Comparison of ENCODE assay signal across 8 mouse cellular contexts in the genomic region with DNA sequence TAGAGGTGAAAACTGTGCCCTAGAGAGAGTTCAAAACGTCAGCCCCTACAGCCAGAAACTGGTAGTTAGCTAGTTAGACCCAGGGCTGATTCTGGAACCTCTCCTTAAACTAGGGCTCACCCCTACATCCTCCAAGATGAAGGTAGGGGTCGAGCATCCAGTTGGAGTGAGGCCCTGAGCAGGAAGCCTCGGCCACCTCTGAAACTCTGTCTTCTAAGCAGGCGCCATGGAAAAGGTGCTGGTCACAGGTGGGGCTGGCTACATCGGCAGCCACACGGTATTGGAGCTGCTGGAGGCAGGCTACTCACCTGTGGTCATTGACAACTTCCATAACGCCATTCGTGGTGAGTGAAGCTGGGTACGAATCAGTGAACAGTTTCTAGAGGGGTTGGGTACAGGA. TPM values are rescaled to one million over a fixed set of nuclear protein-coding genes. Genes with fewer than 3 reads are reported as not detected.
A peak's percentile ranks its signal among the peaks of the same experiment; 100 is the strongest.
DNase-seq lines count a peak whose midpoint lies in the region; ATAC-seq lines count a peak whose summit lies in the region.

No protein-coding gene starts in this region.

- DNase-seq in cerebellum, adult 9-11 months = peak; percentile 53
- DNase-seq in cerebellum, postnatal 4 days (ENCODE audit: low spot score in 2 of 2) = no peak
- no peak for DNase-seq in kidney, postnatal 4 days
- DNase-seq in liver, embryonic 13.5 days = no peak
- DNase-seq in left cerebral cortex, adult 11 months (ENCODE audit: low spot score) = no peak
- DNase-seq in adipocyte (ENCODE audit: low spot score) = no peak

- no peaks in the 10 kb centered on the region for H3K9me3 ChIP-seq in kidney, embryonic 16.5 days (ENCODE audit: low read length)
- H3K9me3 ChIP-seq in embryonic facial prominence, embryonic 13.5 days = no peaks in the 10 kb centered on the region
- no peaks in the 10 kb centered on the region for H3K9me3 ChIP-seq in liver, embryonic 13.5 days (replicated peaks)

- ATAC-seq in kidney, embryonic 16.5 days (ENCODE audit: low FRiP score, low TSS enrichment) = no peak
- no peak for ATAC-seq in embryonic facial prominence, embryonic 13.5 days (ENCODE audit: insufficient number of reproducible peaks, insufficient read depth, low FRiP score, low TSS enrichment, low read depth)
- no peak for ATAC-seq in liver, embryonic 13.5 days (ENCODE audit: low read depth)

- no peak overlapping the region for H3K27ac ChIP-seq in kidney, embryonic 16.5 days (ENCODE audit: low read length)
- H3K27ac ChIP-seq in embryonic facial prominence, embryonic 13.5 days = no peak overlapping the region
- H3K27ac ChIP-seq in liver, embryonic 13.5 days = peak overlapping the region; percentile 76

- no peak overlapping the region for H3K4me3 ChIP-seq in kidney, embryonic 16.5 days (ENCODE audit: low read length)
- H3K4me3 ChIP-seq in embryonic facial prominence, embryonic 13.5 days = peak overlapping the region; percentile 71; the same call in 1 of the 2 replicates
- H3K4me3 ChIP-seq in liver, embryonic 13.5 days (replicated peaks) = peak overlapping the region; percentile 84

- H3K4me2 ChIP-seq in kidney, embryonic 16.5 days (replicated peaks; ENCODE audit: low read depth, low read length) = no peak overlapping the region
- peak overlapping the region; percentile 97 for H3K4me2 ChIP-seq in embryonic facial prominence, embryonic 13.5 days
- peak overlapping the region; percentile 99 for H3K4me2 ChIP-seq in liver, embryonic 13.5 days

- H3K36me3 ChIP-seq in kidney, embryonic 16.5 days (ENCODE audit: insufficient read depth, low read length) = peaks cover 48% of the 10 kb centered on the region
- H3K36me3 ChIP-seq in embryonic facial prominence, embryonic 13.5 days = peaks cover 66% of the 10 kb centered on the region
- peaks cover 62% of the 10 kb centered on the region for H3K36me3 ChIP-seq in liver, embryonic 13.5 days

- peaks cover 15% of the 10 kb centered on the region for H3K4me1 ChIP-seq in kidney, embryonic 16.5 days (ENCODE audit: insufficient read depth, low read length)
- peaks cover 17% of the 10 kb centered on the region for H3K4me1 ChIP-seq in embryonic facial prominence, embryonic 13.5 days
- H3K4me1 ChIP-seq in liver, embryonic 13.5 days (replicated peaks) = peaks cover 45% of the 10 kb centered on the region

- no peaks in the 10 kb centered on the region for H3K27me3 ChIP-seq in kidney, embryonic 16.5 days (ENCODE audit: insufficient read depth, low read length)
- no peaks in the 10 kb centered on the region for H3K27me3 ChIP-seq in embryonic facial prominence, embryonic 13.5 days
- no peaks in the 10 kb centered on the region for H3K27me3 ChIP-seq in liver, embryonic 13.5 days

- 78% methylated on average over 9 of the region's 9 CpGs for WGBS in kidney, embryonic 16.5 days
- WGBS in embryonic facial prominence, embryonic 13.5 days = 82% methylated on average over 9 of the region's 9 CpGs
- WGBS in liver, embryonic 13.5 days (ENCODE audit: insufficient replicate concordance) = 78% methylated on average over 9 of the region's 9 CpGs

- 0 out of 2 replicates have a peak overlapping the region, but pooled peaks have one; percentile 3 for H3K9ac ChIP-seq in kidney, embryonic 16.5 days (replicated peaks; ENCODE audit: low read length)
- H3K9ac ChIP-seq in embryonic facial prominence, embryonic 13.5 days = no peak overlapping the region
- H3K9ac ChIP-seq in liver, embryonic 13.5 days = peak overlapping the region; percentile 90

RNA-seq across cellular contexts. Expression of a gene that starts 1.6 kb away (rescaled TPM):
- 40.6 and 40.7 TPM in 2 replicates for polyA plus RNA-seq in kidney, embryonic 16.5 days (2015; fragmentation: Nextera tagmentation; extraction: Ambion mirVana)
- polyA plus RNA-seq in embryonic facial prominence, embryonic 13.5 days (2015; fragmentation: Nextera tagmentation; extraction: Ambion mirVana) = 34.6 and 38.5 TPM in 2 replicates
- 35.6 and 35.7 TPM in 2 replicates for polyA plus RNA-seq in liver, embryonic 13.5 days (2015; fragmentation: Nextera tagmentation; extraction: Ambion mirVana)

RNA-seq across cellular contexts. Expression of a gene that starts 7.3 kb away (rescaled TPM):
- 143 and 147 TPM in 2 replicates for polyA plus RNA-seq in kidney, embryonic 16.5 days (2015; fragmentation: Nextera tagmentation; extraction: Ambion mirVana)
- polyA plus RNA-seq in embryonic facial prominence, embryonic 13.5 days (2015; fragmentation: Nextera tagmentation; extraction: Ambion mirVana) = 105 and 117 TPM in 2 replicates
- 48.9 and 49.7 TPM in 2 replicates for polyA plus RNA-seq in liver, embryonic 13.5 days (2015; fragmentation: Nextera tagmentation; extraction: Ambion mirVana)

RNA-seq across cellular contexts. Expression of a gene that starts 18.9 kb away (rescaled TPM):
- polyA plus RNA-seq in kidney, embryonic 16.5 days (2015; fragmentation: Nextera tagmentation; extraction: Ambion mirVana) = 86.5 and 93.2 TPM in 2 replicates
- 80.3 and 82.0 TPM in 2 replicates for polyA plus RNA-seq in embryonic facial prominence, embryonic 13.5 days (2015; fragmentation: Nextera tagmentation; extraction: Ambion mirVana)
- polyA plus RNA-seq in liver, embryonic 13.5 days (2015; fragmentation: Nextera tagmentation; extraction: Ambion mirVana) = 71.9 and 73.5 TPM in 2 replicates

RNA-seq across cellular contexts. Expression of a gene that starts 22.0 kb away (rescaled TPM):
- polyA plus RNA-seq in kidney, embryonic 16.5 days (2015; fragmentation: Nextera tagmentation; extraction: Ambion mirVana) = 46.8 and 48.7 TPM in 2 replicates
- polyA plus RNA-seq in embryonic facial prominence, embryonic 13.5 days (2015; fragmentation: Nextera tagmentation; extraction: Ambion mirVana) = 59.5 and 59.9 TPM in 2 replicates
- 99.8 and 111 TPM in 2 replicates for polyA plus RNA-seq in liver, embryonic 13.5 days (2015; fragmentation: Nextera tagmentation; extraction: Ambion mirVana)

RNA-seq across cellular contexts. Expression of a gene that starts 44.6 kb away (rescaled TPM):
- polyA plus RNA-seq in kidney, embryonic 16.5 days (2015; fragmentation: Nextera tagmentation; extraction: Ambion mirVana) = 89.1 and 89.4 TPM in 2 replicates
- polyA plus RNA-seq in embryonic facial prominence, embryonic 13.5 days (2015; fragmentation: Nextera tagmentation; extraction: Ambion mirVana) = 66.6 and 75.1 TPM in 2 replicates
- polyA plus RNA-seq in liver, embryonic 13.5 days (2015; fragmentation: Nextera tagmentation; extraction: Ambion mirVana) = 18.1 and 21.4 TPM in 2 replicates
